Mouse (Mus musculus): ENCODE results near the gene Olfr97.

DNA sequence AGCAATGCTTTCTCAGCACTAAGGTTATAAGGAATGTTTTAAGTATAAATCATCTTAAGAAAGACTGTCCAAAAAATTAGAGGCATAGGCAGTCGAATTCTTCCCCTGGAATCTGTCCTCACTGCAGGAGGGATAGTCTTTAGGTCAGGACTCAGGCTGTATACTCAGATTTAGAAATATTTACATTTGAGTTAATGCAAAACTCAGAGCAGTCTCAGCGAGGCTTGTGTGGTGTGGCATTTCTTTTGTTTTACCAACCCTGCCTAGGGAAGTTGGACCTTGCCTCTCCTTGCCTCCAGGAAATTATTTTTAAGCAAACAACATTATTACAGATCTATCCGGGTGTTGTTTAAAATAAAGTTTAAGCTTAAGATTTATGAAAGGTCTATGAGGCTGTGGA lies 5.1 kb upstream of the Olfr97 start:
- TF ChIP-seq POLR2A (IDR thresholded peaks at IDR 0.05; ENCODE audit: insufficient read depth, low read length) (no peak), CTCF (IDR thresholded peaks at IDR 0.05; ENCODE audit: low read depth, low read length) (no peak), EP300 (IDR thresholded peaks at IDR 0.05; ENCODE audit: insufficient read depth, low read depth, low read length) (no peak)
